Mouse (Mus musculus) liver, embryonic 14.5 days (tissue): ENCODE data around the gene Gm43951.

Experiments used
- CTCF ChIP-seq: IDR thresholded peaks from 2 replicates; pipeline ENCODE4 v1.5.1; 2016; ENCODE audit warnings: antibody characterized with exemption, low read depth, control low read depth
- EP300 ChIP-seq: IDR thresholded peaks from 2 replicates; pipeline ENCODE4 v1.6.1; 2016; ENCODE audit warnings: antibody characterized with exemption, low read depth

- 0 out of 2 replicates have a peak, but pooled peaks have one; percentile 23 for TF ChIP-seq CTCF
- no peak for TF ChIP-seq EP300
These were observed at the start of gene Gm43951 for GRCm38 (mm10) chr11:72206341-72207203.
